Mouse (Mus musculus) C2C12 (cell line): ENCODE measurements at regions not wholly inside any gene's neighbourhood (a gene's known extent, or its start where the extent isn't known, plus 50 kb on each side); places are given as distances from the start of the nearest gene placed in this dataset.

ENCODE experiments used
- H3K27me3 ChIP-seq: one replicate; pipeline ENCODE4 v1.6.1; 2011; ENCODE audit not compliant: control insufficient read depth, insufficient read depth, insufficient read length
- H3K36me3 ChIP-seq: one replicate; pipeline ENCODE4 v1.6.1; 2011; ENCODE audit not compliant: control insufficient read depth, insufficient read depth
- H3K4me3 ChIP-seq: one replicate; pipeline ENCODE4 v1.5.1; 2011; ENCODE audit warnings: mild to moderate bottlenecking, control low read depth; ENCODE audit not compliant: poor library complexity, insufficient read depth, severe bottlenecking
- H3K79me2 ChIP-seq: one replicate; pipeline ENCODE4 v1.6.1; 2011; ENCODE audit not compliant: control insufficient read depth, insufficient read depth
- H3K79me3 ChIP-seq: one replicate; pipeline ENCODE4 v1.6.1; 2011; ENCODE audit warnings: low read depth, control low read depth
- H3ac ChIP-seq: one replicate; pipeline ENCODE3; 2011; ENCODE audit warnings: low read depth; ENCODE audit not compliant: control insufficient read depth, insufficient read length
- CEBPB ChIP-seq: IDR thresholded peaks from one replicate; pipeline ENCODE4 v1.6.1; 2011; ENCODE audit warnings: low read depth, mild to moderate bottlenecking, control low read depth, moderate library complexity
- CTCF ChIP-seq: IDR thresholded peaks from one replicate; pipeline ENCODE4 v1.5.1; 2011; ENCODE audit not compliant: control insufficient read depth, insufficient read depth, insufficient read length
- FOSL1 ChIP-seq: IDR thresholded peaks from one replicate; pipeline ENCODE4 v1.8.0; 2011; ENCODE audit warnings: mild to moderate bottlenecking, low read length; ENCODE audit not compliant: poor library complexity, insufficient read depth, severe bottlenecking
- MAX ChIP-seq: IDR thresholded peaks from one replicate; pipeline ENCODE4 v1.6.1; 2011; ENCODE audit warnings: mild to moderate bottlenecking, control low read depth
- MYOD1 ChIP-seq: IDR thresholded peaks from one replicate; pipeline ENCODE4 v1.6.1; 2011; ENCODE audit warnings: low read depth; ENCODE audit not compliant: control insufficient read depth, insufficient read length
- MYOG ChIP-seq: IDR thresholded peaks from one replicate; pipeline ENCODE4 v1.6.1; 2011; ENCODE audit not compliant: control insufficient read depth, insufficient read length; ENCODE audit errors: extremely low read depth
- USF1 ChIP-seq: IDR thresholded peaks from one replicate; pipeline ENCODE4 v1.6.1; 2011; ENCODE audit warnings: low read depth, mild to moderate bottlenecking, control low read depth, moderate library complexity

DNA sequence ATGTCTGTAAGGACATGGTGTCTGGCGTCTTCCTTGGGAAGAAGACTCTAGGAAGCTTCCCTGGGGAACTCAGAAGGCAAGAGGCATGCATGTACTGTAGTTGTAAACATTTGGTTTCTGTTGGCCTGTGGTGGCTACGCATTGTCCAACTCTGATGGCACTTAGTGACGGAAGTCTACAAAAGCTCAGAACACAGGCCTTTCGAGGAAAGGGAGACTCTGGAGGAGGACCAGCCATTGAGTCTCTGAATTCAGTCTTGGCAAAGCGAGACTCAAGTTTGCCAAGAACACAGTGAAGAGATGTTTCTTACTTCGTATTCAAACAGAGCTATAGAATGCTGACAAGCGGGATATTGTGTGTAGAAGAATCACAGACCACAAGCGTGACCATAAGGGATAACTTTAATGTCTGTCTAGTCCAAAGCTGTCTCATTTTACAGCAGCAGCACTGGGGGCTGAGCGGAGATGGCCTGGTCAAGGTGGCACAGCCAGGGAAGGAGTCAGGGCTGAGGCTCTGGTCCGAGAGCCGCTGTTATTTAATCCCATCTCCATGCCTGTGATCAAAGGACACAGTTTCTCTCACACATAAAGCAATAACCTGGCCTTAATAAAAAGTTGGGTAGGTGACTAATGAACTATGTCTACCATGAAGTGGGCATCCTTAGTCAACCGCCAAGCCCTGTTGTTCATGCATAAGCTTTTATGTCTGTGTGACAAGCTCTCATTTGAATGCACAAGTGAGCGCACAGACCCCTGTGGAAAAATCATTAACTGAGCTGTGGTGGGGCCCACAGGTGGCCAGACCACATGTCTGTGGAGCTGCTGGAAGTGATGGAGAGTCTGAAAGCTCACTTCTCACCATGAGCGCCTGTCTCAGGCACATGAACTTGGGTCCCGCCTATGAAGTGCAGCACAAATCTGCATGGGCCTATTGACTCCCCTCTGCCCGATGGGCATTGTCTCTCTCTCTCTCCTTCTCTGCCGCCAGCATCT, 239.4 kb upstream of the Sall1 start:
- Histone ChIP-seq H3K79me3 (no peaks in the 10 kb centered on the region), H3ac (no peak overlapping the region), H3K4me3 (no peak overlapping the region), H3K27me3 (no peaks in the 10 kb centered on the region), H3K79me2 (no peaks in the 10 kb centered on the region), H3K36me3 (no peaks in the 10 kb centered on the region)
- no peak for TF ChIP-seq USF1
- TF ChIP-seq MYOD1 = no peak
- no peak for TF ChIP-seq CEBPB
- TF ChIP-seq MAX = no peak

- Histone ChIP-seq H3K27me3 (no peaks in the 10 kb centered on the region), H3K79me2 (no peaks in the 10 kb centered on the region), H3K36me3 (no peaks in the 10 kb centered on the region), H3K79me3 (no peaks in the 10 kb centered on the region), H3ac (no peak overlapping the region), H3K4me3 (no peak overlapping the region)
- TF ChIP-seq USF1 (no peak), MAX (no peak), FOSL1 (no peak), MYOD1 (no peak), CEBPB (no peak), MYOG (no peak), CTCF (no peak)
These were observed 235.9 kb upstream of the Sall1 start for GRCm38 (mm10) chr8:89279844-89280243.

GRCm38 (mm10) chr8:89279142-89279541, 235.2 kb upstream of the Sall1 start:
- H3ac ChIP-seq = no peak overlapping the region
- H3K79me3 ChIP-seq = no peaks in the 10 kb centered on the region
- no peak for TF ChIP-seq CEBPB
- no peak for TF ChIP-seq MAX
- no peak for TF ChIP-seq FOSL1
- TF ChIP-seq MYOD1 = no peak
- no peak for TF ChIP-seq CTCF
- no peak overlapping the region for H3K4me3 ChIP-seq
- H3K36me3 ChIP-seq = no peaks in the 10 kb centered on the region
- no peaks in the 10 kb centered on the region for H3K27me3 ChIP-seq
- no peaks in the 10 kb centered on the region for H3K79me2 ChIP-seq

DNA sequence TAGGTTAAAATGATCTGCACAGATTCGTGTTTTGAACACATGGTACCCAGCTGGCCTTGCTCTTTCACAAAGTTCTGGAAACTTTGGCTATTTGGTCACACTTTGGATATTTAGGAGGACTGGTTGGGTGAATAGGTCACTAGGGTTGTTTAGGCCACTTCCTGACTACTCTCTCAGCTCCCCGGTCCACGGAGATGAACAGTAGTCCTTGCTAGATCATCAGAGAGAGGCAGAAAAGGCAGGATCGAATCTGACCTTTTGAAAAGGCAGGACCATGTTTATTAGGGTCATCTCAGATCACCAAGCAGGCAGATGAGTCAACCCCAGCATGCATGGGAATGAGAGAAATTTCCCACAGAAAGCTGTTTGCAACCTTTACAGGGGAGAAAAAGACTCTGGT, 229.3 kb upstream of the Sall1 start:
- TF ChIP-seq MYOG (no peak), CEBPB (no peak), MYOD1 (no peak), MAX (no peak), CTCF (no peak), FOSL1 (no peak), USF1 (no peak)
- Histone ChIP-seq H3K79me3 (no peaks in the 10 kb centered on the region), H3K4me3 (no peak overlapping the region), H3K27me3 (no peaks in the 10 kb centered on the region), H3K36me3 (no peaks in the 10 kb centered on the region), H3ac (no peak overlapping the region), H3K79me2 (no peaks in the 10 kb centered on the region)

DNA sequence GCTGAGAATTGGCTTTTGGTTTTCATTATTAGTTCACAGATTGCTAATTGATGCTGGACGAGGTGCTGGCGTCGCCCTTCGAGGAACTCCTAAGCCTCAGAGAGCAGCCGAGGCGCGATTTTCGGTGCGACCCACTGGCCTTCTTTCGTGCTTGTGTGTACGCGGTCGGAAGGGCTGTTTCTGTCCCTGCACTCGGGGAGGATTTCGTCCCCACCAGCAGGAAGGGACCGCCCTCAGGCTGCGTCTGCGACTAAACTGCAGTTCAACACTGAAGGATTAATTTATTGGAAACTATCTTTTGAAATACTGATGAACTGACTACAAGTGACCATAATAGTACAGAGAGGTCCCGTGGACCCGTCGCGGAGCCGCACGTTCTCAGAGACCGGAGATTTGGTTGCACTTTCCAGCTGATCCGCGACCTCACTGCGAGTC, 228.4 kb upstream of the Sall1 start:
- H3K27me3 ChIP-seq = no peaks in the 10 kb centered on the region
- H3K79me2 ChIP-seq = no peaks in the 10 kb centered on the region
- no peaks in the 10 kb centered on the region for H3K79me3 ChIP-seq
- no peak overlapping the region for H3ac ChIP-seq
- TF ChIP-seq FOSL1 = no peak
- no peak for TF ChIP-seq MAX
- no peak for TF ChIP-seq CEBPB
- no peak for TF ChIP-seq MYOD1
- no peak for TF ChIP-seq USF1
- TF ChIP-seq CTCF = no peak
- TF ChIP-seq MYOG = no peak
- H3K36me3 ChIP-seq = no peaks in the 10 kb centered on the region
- H3K4me3 ChIP-seq = no peak overlapping the region
